Mouse (Mus musculus): Measurements from ENCODE around the gene Cry1. TPM values are rescaled to one million over a fixed set of nuclear protein-coding genes. Genes with fewer than 3 reads are reported as not detected.

Cry1 gene
- total RNA-seq (2023), result 10 to 100 TPM; 27.6 to 34.3 TPM

GRCm38 (mm10) chr10:85184964-85185608 is at the start of gene Cry1:
Cry1 (minus strand) TSS chr10:85185064.

GRCm38 (mm10) chr10:85127395-85128287 is 57.2 kb downstream of the Cry1 start, which contains the start of gene Mterf2:
Mterf2 (minus strand) TSS chr10:85128027.

GRCm38 (mm10) chr10:85102247-85103084 is 82.4 kb downstream of the Cry1 start, which contains the start of the genes Fhl4 and Tmem263:
Fhl4 (minus strand) TSS chr10:85102495.
Tmem263 (plus strand) TSS chr10:85102627.

Other genes with a start within 250 kb of the Cry1 start
- gene Fhl4, start 82.6 kb downstream of the Cry1 start, total RNA-seq (2023), result under 1 TPM; 0.47 to 0.86 TPM
- 10 to 100 TPM; 10.2 to 12.1 TPM for gene Tmem263, start 82.4 kb downstream of the Cry1 start, total RNA-seq (2023)
- gene Mterf2, start 57.0 kb downstream of the Cry1 start, total RNA-seq (2023), result 10 to 100 TPM; 10.0 to 12.1 TPM
- gene Btbd11, start 201.8 kb upstream of the Cry1 start, total RNA-seq (2023), result 100 to 1,000 TPM in 1 of 2 experiments, 10 to 100 TPM in 1; 89.9 to 107 TPM